Mouse (Mus musculus) embryonic facial prominence, embryonic 13.5 days (tissue): ENCODE measurements at regions not wholly inside any gene's neighbourhood (a gene's known extent, or its start where the extent isn't known, plus 50 kb on each side); places are given as distances from the start of the nearest gene placed in this dataset.

Source experiments
- ATAC-seq: fragments of 200-750 bp; cut with Nextera tagmentation; 2 replicates; pipeline ENCODE4 v1.8.0; 2017; ENCODE audit warnings: low read depth; ENCODE audit not compliant: insufficient number of reproducible peaks, insufficient read depth, low FRiP score, low TSS enrichment
- H3K27ac ChIP-seq: fragments of 300-500 bp; sonication (generic); 2 replicates; pipeline ENCODE4 v1.5.1; 2015; ENCODE audit warnings: moderate library complexity, mild to moderate bottlenecking, inconsistent platforms
- H3K27me3 ChIP-seq: fragments of 300-500 bp; sonication (generic); 2 replicates; pipeline ENCODE4 v1.6.1; 2015; ENCODE audit warnings: mild to moderate bottlenecking, inconsistent platforms
- H3K36me3 ChIP-seq: fragments of 300-500 bp; sonication (generic); 2 replicates; pipeline ENCODE4 v1.6.1; 2015; ENCODE audit warnings: mild to moderate bottlenecking, inconsistent platforms
- H3K4me1 ChIP-seq: fragments of 300-500 bp; sonication (generic); 2 replicates; pipeline ENCODE4 v1.6.1; 2015; ENCODE audit warnings: inconsistent platforms
- H3K4me2 ChIP-seq: fragments of 300-500 bp; sonication (generic); 2 replicates; pipeline ENCODE4 v1.6.1; 2015; ENCODE audit warnings: moderate library complexity, mild to moderate bottlenecking, inconsistent platforms
- H3K4me3 ChIP-seq: fragments of 300-500 bp; sonication (generic); 2 replicates; pipeline ENCODE4 v1.5.1; 2015; ENCODE audit warnings: mild to moderate bottlenecking, inconsistent platforms
- H3K9ac ChIP-seq: fragments of 300-500 bp; sonication (generic); 2 replicates; pipeline ENCODE4 v1.6.1; 2015; ENCODE audit warnings: mild to moderate bottlenecking, inconsistent platforms
- H3K9me3 ChIP-seq: fragments of 300-500 bp; sonication (generic); 2 replicates; pipeline ENCODE4 v1.6.1; 2016; ENCODE audit warnings: inconsistent platforms
- WGBS: fragments of 180-500 bp; shearing (Covaris S2); methylation state at CpG from one replicate; pipeline ENCODE4 v1.1.7; 2015; ENCODE audit warnings: mixed read lengths; 5-methylcytosine and 5-hydroxymethylcytosine counted together

DNA sequence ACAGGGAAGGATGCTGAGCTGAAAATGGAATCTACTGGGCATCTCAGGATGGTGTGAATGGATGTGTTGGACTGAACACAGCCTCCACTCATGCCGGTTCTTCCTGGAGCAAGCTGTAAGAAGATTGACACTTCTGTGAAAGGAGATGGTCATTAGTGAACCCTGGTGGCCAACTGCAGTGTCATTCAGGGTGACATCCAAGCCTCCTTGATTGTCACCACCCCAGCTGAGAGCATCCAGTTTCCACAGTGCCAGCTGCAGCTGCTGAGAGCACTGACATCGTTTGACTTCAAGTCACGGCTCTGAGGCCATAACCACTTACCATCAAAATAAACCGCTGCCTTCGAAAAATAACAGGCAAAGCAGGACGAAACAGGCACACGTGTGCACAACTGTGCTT, 121.9 kb upstream of the Agap1 start:
- no peaks in the 10 kb centered on the region for H3K27me3 ChIP-seq
- no peak overlapping the region for H3K4me3 ChIP-seq
- 64% methylated on average over 7 of the region's 7 CpGs for WGBS
- ATAC-seq, result no peak
- no peaks in the 10 kb centered on the region for H3K4me1 ChIP-seq
- no peaks in the 10 kb centered on the region for H3K36me3 ChIP-seq
- no peak overlapping the region for H3K9ac ChIP-seq
- no peak overlapping the region for H3K27ac ChIP-seq
- H3K4me2 ChIP-seq, result no peak overlapping the region
- no peaks in the 10 kb centered on the region for H3K9me3 ChIP-seq

DNA sequence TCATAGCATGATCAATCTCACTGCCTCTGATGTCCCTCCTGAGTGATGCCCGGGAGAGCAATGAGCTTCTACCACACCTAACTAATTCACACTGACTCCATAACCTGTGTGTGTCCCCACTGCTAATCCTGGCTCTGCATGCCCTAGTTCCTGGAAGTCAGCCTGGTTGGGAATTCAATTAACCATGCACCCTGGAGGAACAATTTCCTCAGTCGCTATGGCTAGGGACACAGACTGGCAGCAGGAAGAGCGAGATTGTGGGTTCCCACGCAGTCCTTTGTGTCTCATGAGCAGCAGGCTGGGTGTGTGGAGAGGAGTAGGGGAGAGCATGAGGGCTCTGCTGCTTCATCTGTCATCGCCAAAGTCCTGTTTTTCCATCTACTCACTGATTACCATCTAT, 116.7 kb upstream of the Agap1 start:
- no peak overlapping the region for H3K4me3 ChIP-seq
- no peak for ATAC-seq
- no peaks in the 10 kb centered on the region for H3K27me3 ChIP-seq
- H3K4me2 ChIP-seq, result no peak overlapping the region
- WGBS, result 71% methylated on average over 5 of the region's 5 CpGs
- no peak overlapping the region for H3K27ac ChIP-seq
- no peaks in the 10 kb centered on the region for H3K36me3 ChIP-seq
- no peak overlapping the region for H3K9ac ChIP-seq
- H3K4me1 ChIP-seq, result no peaks in the 10 kb centered on the region
- H3K9me3 ChIP-seq, result no peaks in the 10 kb centered on the region

DNA sequence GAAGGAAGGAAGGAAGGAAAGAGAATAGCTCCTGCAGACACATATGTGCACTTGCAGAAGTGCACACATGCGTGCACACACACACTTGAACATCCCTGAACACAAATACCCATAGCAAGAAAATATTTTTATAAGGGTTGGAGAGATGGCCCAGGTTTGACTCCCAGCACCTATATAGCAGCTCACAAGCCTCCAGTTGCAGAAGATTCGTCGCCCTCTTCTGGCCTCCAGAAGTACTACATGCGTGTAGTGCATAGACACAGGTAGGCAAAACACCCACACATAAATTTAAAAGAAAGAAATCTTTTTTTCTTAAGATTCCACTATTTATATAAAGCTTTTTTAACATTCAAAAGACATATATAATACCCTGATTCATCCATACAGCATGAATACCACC, 111.8 kb upstream of the Agap1 start:
- H3K4me3 ChIP-seq, result no peak overlapping the region
- no peak overlapping the region for H3K9ac ChIP-seq
- no peaks in the 10 kb centered on the region for H3K36me3 ChIP-seq
- WGBS, result 49% methylated on average over 4 of the region's 4 CpGs
- no peak overlapping the region for H3K4me2 ChIP-seq
- H3K27ac ChIP-seq, result no peak overlapping the region
- no peaks in the 10 kb centered on the region for H3K27me3 ChIP-seq
- no peaks in the 10 kb centered on the region for H3K9me3 ChIP-seq
- no peak for ATAC-seq
- no peaks in the 10 kb centered on the region for H3K4me1 ChIP-seq

DNA sequence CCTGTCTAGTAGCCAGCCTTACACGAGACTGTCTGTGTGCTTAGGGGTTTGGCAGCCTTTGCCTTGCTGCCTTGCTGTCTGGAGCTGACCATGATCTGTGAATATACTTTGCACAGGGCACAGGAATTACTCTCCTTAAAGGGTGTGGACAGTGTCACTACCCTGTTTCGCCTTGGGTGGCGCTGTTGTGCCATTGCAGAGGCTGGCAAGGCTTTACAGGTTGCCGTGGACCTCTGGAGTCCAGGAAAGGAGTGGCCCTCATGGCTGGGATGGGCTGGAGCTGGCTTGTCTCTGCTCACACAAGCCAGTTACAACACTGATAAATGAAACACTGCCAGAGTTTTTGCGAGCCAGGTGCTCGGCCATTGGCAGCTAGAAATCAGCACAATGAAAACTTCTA, 110.1 kb upstream of the Agap1 start:
- H3K4me2 ChIP-seq, result no peak overlapping the region
- no peak overlapping the region for H3K9ac ChIP-seq
- H3K27ac ChIP-seq, result no peak overlapping the region
- ATAC-seq, result no peak
- no peaks in the 10 kb centered on the region for H3K36me3 ChIP-seq
- H3K4me3 ChIP-seq, result no peak overlapping the region
- no peaks in the 10 kb centered on the region for H3K27me3 ChIP-seq
- WGBS, result 39% methylated on average over 6 of the region's 6 CpGs
- no peaks in the 10 kb centered on the region for H3K4me1 ChIP-seq
- no peaks in the 10 kb centered on the region for H3K9me3 ChIP-seq

DNA sequence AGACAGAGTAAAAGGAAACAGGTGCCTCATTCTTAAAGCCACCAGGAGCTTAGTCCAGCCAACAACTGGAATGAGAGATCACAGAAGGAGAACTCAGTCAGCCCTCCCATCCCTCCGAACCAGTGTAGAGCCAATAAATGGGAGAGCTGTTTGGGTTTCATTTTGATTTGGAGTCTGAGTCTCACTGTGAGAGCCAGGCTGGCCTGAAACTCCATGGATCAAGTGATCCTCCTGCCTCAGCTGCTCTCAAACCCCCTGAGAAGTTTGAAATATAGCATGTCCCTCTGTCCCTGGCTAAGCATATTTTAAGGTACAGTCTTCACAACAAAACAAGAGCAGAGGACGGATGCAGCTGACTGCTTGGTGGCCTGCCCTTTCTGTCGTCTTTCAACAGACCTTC, 107.3 kb upstream of the Agap1 start:
- 61% methylated on average over 3 of the region's 3 CpGs for WGBS
- no peaks in the 10 kb centered on the region for H3K27me3 ChIP-seq
- no peak overlapping the region for H3K4me3 ChIP-seq
- H3K27ac ChIP-seq, result no peak overlapping the region
- no peak overlapping the region for H3K9ac ChIP-seq
- no peaks in the 10 kb centered on the region for H3K36me3 ChIP-seq
- ATAC-seq, result no peak
- H3K4me2 ChIP-seq, result no peak overlapping the region
- H3K9me3 ChIP-seq, result no peaks in the 10 kb centered on the region
- no peaks in the 10 kb centered on the region for H3K4me1 ChIP-seq

DNA sequence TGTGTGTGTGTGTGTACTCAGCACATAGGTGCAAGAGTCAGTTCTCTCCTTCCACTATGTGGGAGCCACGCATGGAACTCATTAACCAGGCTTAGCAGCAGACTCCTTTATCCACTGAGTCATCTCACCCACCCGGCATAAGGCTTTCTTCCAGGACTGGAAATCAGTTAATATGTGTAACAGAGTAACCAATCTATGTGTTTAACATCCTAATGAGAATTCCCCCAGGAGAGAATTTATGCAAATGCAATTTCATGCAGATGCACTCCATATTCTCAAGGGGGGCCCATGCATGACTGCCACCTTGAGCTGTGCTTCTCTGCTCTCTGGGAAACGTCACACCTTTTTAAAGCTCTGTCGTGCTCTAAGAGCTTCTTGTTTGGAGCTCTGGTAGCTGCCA, 101.7 kb upstream of the Agap1 start:
- Histone ChIP-seq H3K36me3 (no peaks in the 10 kb centered on the region), H3K27me3 (no peaks in the 10 kb centered on the region), H3K4me1 (peaks cover 8% of the 10 kb centered on the region; the same call in 1 of the 2 replicates)

DNA sequence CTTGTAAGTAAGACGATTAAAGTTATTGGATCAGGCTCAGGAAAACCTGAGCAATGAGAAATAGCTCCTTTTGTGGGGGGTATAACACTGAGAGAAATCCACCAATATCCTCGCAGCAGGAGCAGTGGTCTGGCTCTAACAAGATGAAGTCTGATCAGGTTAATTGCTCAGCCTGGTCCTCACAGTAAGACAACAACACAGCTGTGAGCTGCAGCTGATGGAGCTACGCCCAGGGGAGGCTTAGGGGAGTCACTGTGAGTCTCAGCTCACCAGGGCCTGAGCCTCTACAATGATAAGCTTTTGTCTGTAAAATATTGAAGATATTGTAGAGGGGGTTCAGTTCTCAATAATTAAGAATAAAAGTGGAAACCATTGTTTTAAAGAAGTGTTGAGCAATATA, 95.3 kb upstream of the Agap1 start:
- H3K9me3 ChIP-seq, result peaks cover 4% of the 10 kb centered on the region; the same call in 1 of the 2 replicates
- H3K27me3 ChIP-seq, result no peaks in the 10 kb centered on the region
- no peak overlapping the region for H3K4me2 ChIP-seq
- no peak overlapping the region for H3K9ac ChIP-seq
- no peak overlapping the region for H3K27ac ChIP-seq
- no peak overlapping the region for H3K4me3 ChIP-seq
- no peak for ATAC-seq
- no peaks in the 10 kb centered on the region for H3K36me3 ChIP-seq
- no peaks in the 10 kb centered on the region for H3K4me1 ChIP-seq
- 62% methylated on average over 3 of the region's 3 CpGs for WGBS

More for the DNA sequence above, 101.7 kb upstream of the Agap1 start:
- no peak for ATAC-seq
- Histone ChIP-seq H3K4me2 (no peak overlapping the region), H3K9me3 (peaks cover 4% of the 10 kb centered on the region; the same call in 1 of the 2 replicates), H3K27ac (no peak overlapping the region), H3K9ac (no peak overlapping the region), H3K4me3 (no peak overlapping the region)
- 36% methylated on average over 4 of the region's 4 CpGs for WGBS

DNA sequence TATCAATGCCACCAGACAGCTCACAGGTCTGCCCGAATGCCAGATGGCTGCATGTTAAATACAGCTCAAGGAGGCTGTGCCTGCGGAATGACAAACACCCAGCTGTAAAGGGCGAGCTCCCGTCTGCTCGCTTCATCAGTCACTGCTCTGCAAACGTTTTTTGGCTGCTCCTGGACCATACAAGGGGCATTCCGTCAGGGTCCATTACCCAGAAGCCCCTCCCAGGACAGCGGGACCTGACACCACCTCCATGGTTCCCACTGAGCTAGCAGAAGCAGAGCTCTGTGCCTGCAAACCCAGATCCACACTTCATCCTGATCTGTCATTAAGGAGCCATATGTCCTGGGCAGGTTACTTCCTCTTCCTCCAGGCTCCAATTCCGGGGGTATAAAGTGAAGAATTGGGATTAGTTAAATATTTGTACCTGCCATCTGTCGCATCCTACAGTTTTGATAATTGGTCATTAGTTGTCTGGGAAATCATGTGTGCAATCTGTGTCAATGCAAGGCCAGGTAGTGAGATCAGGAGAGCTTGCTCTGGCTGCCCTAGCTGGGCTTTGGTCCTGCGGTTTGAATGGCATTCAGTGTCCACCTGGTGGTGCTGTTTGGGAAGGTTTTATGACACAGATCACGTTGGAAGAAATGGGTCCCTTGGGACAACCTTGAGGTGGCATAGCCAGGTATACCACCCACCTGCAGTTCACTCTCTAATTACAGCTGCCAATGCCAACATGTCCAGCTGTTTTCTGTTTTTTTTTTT, 89.9 kb upstream of the Agap1 start:
- no peaks in the 10 kb centered on the region for H3K9me3 ChIP-seq
- H3K4me3 ChIP-seq, result no peak overlapping the region
- WGBS, result 75% methylated on average over 12 of the region's 12 CpGs
- H3K36me3 ChIP-seq, result no peaks in the 10 kb centered on the region
- no peak for ATAC-seq
- H3K4me2 ChIP-seq, result no peak overlapping the region
- peaks cover 16% of the 10 kb centered on the region for H3K4me1 ChIP-seq
- no peak overlapping the region for H3K9ac ChIP-seq
- H3K27ac ChIP-seq, result no peak overlapping the region
- no peaks in the 10 kb centered on the region for H3K27me3 ChIP-seq

DNA sequence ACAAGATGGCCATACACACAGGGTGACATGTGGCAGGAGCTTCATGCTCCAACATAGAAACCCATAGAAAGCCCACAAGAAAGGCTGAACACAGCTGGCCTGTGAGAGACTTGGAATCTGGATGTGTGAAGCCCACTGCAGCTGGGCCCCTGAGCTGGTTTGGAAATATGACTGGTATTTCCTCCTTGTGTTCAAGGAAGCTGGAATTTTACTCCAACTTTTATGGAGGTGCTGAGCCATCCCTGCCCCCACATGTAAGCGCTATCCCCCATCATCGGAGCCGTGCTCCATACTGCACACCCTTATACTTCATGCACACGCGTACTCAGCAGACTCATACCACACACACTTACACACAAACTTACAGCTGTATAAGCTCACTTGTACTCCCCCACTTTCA, 87.7 kb upstream of the Agap1 start:
- Histone ChIP-seq H3K4me3 (no peak overlapping the region), H3K4me2 (peak overlapping the region; percentile 9; the same call in 1 of the 2 replicates), H3K36me3 (no peaks in the 10 kb centered on the region), H3K27me3 (no peaks in the 10 kb centered on the region), H3K27ac (peak overlapping the region; percentile 62), H3K9me3 (no peaks in the 10 kb centered on the region), H3K4me1 (peaks cover 16% of the 10 kb centered on the region), H3K9ac (no peak overlapping the region)
- 59% methylated on average over 5 of the region's 5 CpGs for WGBS
- no peak for ATAC-seq

DNA sequence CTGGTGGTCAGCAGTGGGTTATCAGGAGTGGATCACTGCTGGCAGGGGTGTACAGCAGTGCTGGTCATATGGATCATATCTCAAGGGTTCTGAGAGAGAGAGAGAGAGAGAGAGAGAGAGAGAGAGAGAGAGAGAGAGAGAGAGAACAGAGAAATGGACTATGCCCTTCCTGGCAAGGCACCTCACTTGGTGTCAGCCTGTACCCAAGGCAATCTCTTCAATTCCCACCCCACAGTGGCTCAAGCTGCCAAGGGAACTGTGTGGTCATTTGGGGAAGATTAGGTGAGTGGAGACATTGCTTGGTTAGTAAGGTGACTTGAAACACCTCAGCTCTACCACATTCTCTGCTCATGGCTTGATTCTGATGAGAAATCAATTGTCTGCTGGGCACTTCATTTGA, 80.8 kb upstream of the Agap1 start:
- Histone ChIP-seq H3K27me3 (no peaks in the 10 kb centered on the region), H3K4me3 (no peak overlapping the region), H3K4me1 (no peaks in the 10 kb centered on the region), H3K9me3 (no peaks in the 10 kb centered on the region), H3K4me2 (no peak overlapping the region), H3K36me3 (no peaks in the 10 kb centered on the region), H3K27ac (no peak overlapping the region), H3K9ac (no peak overlapping the region)
- no peak for ATAC-seq

DNA sequence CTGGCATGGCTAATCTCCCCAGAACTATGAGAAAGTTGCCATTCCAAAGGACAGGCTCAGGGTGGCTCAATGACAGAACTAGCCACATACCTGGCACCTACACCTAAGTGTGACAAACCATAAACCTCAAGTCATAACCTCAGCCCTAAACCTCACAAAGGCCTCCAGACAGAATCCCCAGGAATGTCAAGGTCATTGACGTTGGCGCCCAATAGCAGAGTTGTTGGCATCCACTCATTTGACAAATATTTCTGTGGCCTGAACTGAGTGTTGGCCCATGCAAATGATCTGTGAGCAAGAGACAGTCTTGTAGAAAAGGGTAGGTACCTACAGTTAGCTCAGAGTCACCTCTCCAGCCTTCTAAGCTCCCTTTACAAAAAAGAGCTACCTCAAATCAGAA, 80.3 kb upstream of the Agap1 start:
- Histone ChIP-seq H3K4me2 (no peak overlapping the region), H3K9me3 (no peaks in the 10 kb centered on the region), H3K27ac (no peak overlapping the region), H3K4me3 (no peak overlapping the region), H3K36me3 (no peaks in the 10 kb centered on the region), H3K4me1 (no peaks in the 10 kb centered on the region), H3K27me3 (no peaks in the 10 kb centered on the region), H3K9ac (no peak overlapping the region)
- no peak for ATAC-seq
- 86% methylated on average over 2 of the region's 2 CpGs for WGBS

DNA sequence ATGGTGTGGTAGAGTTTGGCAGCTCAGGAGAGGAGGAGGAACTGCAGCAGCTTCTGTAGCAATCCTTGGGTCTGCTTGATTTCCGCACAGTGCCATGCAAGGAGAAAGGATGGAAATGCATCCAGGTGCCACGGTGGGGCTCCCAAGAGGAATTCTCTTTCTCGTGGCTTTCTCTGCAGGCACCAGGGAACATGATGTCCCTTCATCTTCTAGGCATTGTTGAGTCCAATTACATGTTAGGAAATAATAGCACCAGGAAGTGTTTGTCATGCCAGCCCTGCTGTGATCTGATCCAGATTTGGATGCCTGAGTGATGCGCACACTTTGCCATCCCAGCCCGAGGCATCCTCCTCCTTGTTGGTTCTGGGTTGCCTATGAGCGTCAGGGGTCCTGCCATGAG, 72.6 kb upstream of the Agap1 start:
- 70% methylated on average over 6 of the region's 6 CpGs for WGBS
- no peaks in the 10 kb centered on the region for H3K9me3 ChIP-seq
- no peaks in the 10 kb centered on the region for H3K36me3 ChIP-seq
- H3K9ac ChIP-seq, result no peak overlapping the region
- H3K4me2 ChIP-seq, result no peak overlapping the region
- no peak overlapping the region for H3K27ac ChIP-seq
- no peaks in the 10 kb centered on the region for H3K4me1 ChIP-seq
- no peak overlapping the region for H3K4me3 ChIP-seq
- H3K27me3 ChIP-seq, result no peaks in the 10 kb centered on the region
- ATAC-seq, result no peak
